Mouse (Mus musculus) kidney, postnatal 10 days (tissue): ENCODE data around the gene Heatr5a.

Experiments used
- DNase-seq: peaks from one replicate; pipeline ENCODE4 v3.0.0; 2021; ENCODE audit warnings: mixed read lengths

Heatr5a gene

GRCm38 (mm10) chr12:51882606-51883296 is 88.4 kb downstream of the Heatr5a start:
- peak; percentile 70 for DNase-seq

GRCm38 (mm10) chr12:51881775-51882174 is 89.3 kb downstream of the Heatr5a start:
- DNase-seq = no peak

GRCm38 (mm10) chr12:51871446-51872144 is 99.5 kb downstream of the Heatr5a start:
- DNase-seq = no peak

- DNase-seq = no peak
These were observed 101.6 kb downstream of the Heatr5a start for GRCm38 (mm10) chr12:51869511-51869910.

- DNase-seq = no peak
These were observed 104.0 kb downstream of the Heatr5a start for GRCm38 (mm10) chr12:51867076-51867475.

- no peak for DNase-seq
These were observed 104.8 kb downstream of the Heatr5a start for GRCm38 (mm10) chr12:51866226-51866910.

- peak; percentile 33 for DNase-seq
These were observed 105.3 kb downstream of the Heatr5a start for GRCm38 (mm10) chr12:51865790-51866179.

GRCm38 (mm10) chr12:51865061-51865789 is 105.9 kb downstream of the Heatr5a start:
- no peak for DNase-seq

- DNase-seq = no peak
These were observed 107.8 kb downstream of the Heatr5a start for GRCm38 (mm10) chr12:51863116-51864002.

GRCm38 (mm10) chr12:51858134-51859028 is 112.7 kb downstream of the Heatr5a start:
- no peak for DNase-seq

- no peak for DNase-seq
These were observed 114.3 kb downstream of the Heatr5a start for GRCm38 (mm10) chr12:51856768-51857295.

- no peak for DNase-seq
These were observed 115.2 kb downstream of the Heatr5a start for GRCm38 (mm10) chr12:51855872-51856271.

GRCm38 (mm10) chr12:51855453-51855852 is 115.7 kb downstream of the Heatr5a start:
- DNase-seq = no peak

GRCm38 (mm10) chr12:51851617-51852016 is 119.5 kb downstream of the Heatr5a start:
- no peak for DNase-seq

GRCm38 (mm10) chr12:51851155-51851554 is 120.0 kb downstream of the Heatr5a start:
- DNase-seq = no peak

- DNase-seq = no peak
These were observed 120.8 kb downstream of the Heatr5a start for GRCm38 (mm10) chr12:51850339-51850738.

GRCm38 (mm10) chr12:51849902-51850301 is 121.2 kb downstream of the Heatr5a start:
- no peak for DNase-seq

- DNase-seq = peak; percentile 75
These were observed 123.0 kb downstream of the Heatr5a start for GRCm38 (mm10) chr12:51847953-51848680.

GRCm38 (mm10) chr12:51845261-51845660 is 125.9 kb downstream of the Heatr5a start:
- DNase-seq = no peak

- DNase-seq = peak; percentile 96
These were observed 126.3 kb downstream of the Heatr5a start for GRCm38 (mm10) chr12:51844771-51845256.
